Mouse (Mus musculus) E14TG2a.4 (cell line): ENCODE results near the gene Majin.

Experiments
- CTCF ChIP-seq: conservative IDR thresholded peaks from 2 replicates; pipeline ENCODE4 v1.5.1; 2014; ENCODE audit warnings: low read length
- NANOG ChIP-seq: IDR thresholded peaks from 2 replicates; pipeline ENCODE4 v1.6.1; 2014; ENCODE audit warnings: borderline replicate concordance, low read length, mixed read lengths
- POU5F1 ChIP-seq: IDR thresholded peaks from 2 replicates; pipeline ENCODE4 v1.6.1; 2014; ENCODE audit warnings: low read length, borderline replicate concordance

DNA sequence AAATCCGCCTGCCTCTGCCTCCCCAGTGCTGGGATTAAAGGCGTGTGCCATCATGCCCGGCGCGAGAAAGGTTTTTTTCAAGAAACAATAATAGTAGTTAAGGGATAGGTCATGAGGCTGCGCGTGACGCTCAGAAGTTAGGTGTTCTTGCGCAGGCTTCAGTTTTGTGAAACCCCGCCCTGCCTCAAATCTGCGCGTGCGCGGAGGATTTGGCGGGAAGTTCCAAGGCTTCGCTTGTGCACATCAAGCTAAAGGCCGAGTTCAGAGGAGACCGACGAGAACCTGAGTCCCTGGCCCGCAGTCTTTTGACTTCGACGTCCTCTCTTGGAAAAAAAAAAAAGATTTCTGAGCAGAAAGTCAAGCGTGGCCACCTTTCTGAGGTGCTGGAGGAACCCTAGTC, at the start of gene Majin:
- TF ChIP-seq CTCF (no peak), NANOG (no peak), POU5F1 (no peak)
